Mouse (Mus musculus): ENCODE results near the gene Dhrs7b.

Dhrs7b gene

DNA sequence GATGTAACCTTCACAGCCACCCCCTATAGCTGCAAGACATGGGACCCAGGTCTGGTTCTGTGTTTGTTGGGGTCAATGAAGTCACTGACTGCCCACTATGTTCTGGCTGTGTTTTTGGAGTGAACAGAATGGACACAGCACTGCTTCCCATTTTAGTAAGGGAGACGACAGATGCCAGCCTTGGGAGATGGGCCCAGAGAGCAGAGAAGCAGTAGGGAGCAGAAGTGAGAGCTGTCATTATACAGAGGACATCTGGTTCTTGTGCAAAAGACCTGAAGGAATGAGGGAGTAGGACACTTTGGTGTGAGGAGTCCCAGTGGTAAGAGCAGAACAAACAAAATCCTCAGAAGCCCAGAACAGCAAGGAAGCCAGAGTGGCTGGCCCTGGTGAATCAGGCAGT is 79.2 kb downstream of the Dhrs7b start:
- no peak for TF ChIP-seq GATA4 (IDR thresholded peaks at IDR 0.05; ENCODE audit: insufficient replicate concordance, low read length)
